Mouse (Mus musculus) testis, postnatal 14 days (tissue): Measurements from ENCODE around the gene Alx3.
A peak's percentile ranks its signal among the peaks of the same experiment; 100 is the strongest.
"Not testable (repeated sequence)": the region's sequence is repeated elsewhere in the genome, so short reads cannot be mapped to it uniquely, and the experiment has no call there.

Experiments
- DNase-seq: peaks from one replicate; pipeline ENCODE4 v3.0.0; 2021; ENCODE audit warnings: low spot score

Gene Alx3

DNA sequence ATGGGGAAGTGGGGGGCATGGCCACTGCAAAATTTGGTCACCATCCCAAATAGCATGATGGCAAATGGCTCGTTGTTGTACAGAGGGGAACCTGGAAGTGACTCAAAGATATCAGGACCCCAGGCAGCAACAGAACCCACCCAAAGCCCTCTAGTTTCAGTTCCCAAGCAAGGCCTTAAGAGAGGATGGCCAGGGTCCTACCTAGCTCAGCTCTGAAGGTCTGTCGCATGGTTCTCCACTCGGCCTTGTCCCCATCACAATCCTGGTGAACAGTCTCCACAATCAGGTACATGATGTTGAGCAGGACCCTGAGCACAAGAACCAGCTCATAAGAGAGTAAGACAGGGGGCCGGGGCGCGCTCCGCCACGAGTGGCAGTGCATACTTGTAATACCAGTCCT is 29.6 kb downstream of the Alx3 start:
- DNase-seq: no peak

GRCm38 (mm10) chr3:107625536-107625935 is 30.7 kb downstream of the Alx3 start:
- DNase-seq: no peak

DNA sequence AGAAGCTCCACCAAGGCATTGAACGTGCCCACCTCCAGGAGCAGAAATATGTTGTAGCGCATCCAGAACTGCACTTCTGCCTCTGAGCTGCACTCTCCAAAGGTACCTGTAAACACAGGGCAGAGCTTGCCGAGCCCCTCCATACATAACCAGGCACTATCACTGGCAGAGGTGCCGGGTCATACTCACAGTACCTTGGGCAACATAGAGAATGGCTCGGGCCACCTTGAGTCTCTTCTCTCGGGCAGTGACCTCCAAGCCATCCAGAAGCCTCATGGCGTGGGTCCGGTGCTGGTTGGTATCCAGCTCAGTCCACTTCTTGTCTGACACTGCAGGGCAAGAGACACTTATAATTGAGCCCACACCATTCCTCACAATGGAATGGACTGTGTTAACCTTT is 31.9 kb downstream of the Alx3 start:
- no peak for DNase-seq

DNA sequence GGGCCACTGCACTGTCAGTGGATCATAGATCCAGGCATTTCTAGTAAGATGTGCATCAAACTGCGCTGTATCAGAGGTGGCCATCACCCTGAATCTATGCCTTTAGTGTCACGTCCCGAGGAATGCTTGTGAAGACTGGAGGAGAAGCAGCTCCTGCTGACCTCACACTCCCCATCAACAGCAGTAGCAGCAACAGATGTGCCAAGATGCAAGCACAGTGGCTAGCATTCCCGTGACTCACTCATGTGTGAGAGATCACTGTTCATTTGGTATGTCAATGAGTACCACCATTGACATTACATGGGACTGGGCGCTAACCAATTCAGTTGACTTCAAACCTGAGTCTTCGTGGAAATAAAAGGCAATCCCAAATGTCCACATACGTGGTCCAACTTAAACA is 32.8 kb downstream of the Alx3 start:
- DNase-seq: no peak

DNA sequence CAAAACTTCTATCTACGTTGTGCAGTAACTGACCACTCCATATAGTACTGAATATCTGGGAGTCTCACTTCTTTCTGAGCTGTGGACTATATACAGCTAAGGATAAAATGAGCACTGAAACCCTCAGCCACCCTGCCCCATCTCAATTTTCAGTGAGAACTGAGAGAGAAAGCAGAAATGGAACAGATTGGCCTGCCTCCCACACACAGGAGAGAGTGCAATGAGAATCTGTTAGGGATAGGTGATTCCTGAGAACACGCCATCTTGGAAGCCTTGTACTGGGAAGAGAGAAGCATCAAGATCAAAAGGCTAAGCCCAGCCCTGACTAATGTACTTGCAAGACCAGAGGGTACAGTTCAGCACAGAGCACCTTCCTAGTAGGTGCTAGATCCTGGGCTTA is 33.7 kb downstream of the Alx3 start:
- no peak for DNase-seq

DNA sequence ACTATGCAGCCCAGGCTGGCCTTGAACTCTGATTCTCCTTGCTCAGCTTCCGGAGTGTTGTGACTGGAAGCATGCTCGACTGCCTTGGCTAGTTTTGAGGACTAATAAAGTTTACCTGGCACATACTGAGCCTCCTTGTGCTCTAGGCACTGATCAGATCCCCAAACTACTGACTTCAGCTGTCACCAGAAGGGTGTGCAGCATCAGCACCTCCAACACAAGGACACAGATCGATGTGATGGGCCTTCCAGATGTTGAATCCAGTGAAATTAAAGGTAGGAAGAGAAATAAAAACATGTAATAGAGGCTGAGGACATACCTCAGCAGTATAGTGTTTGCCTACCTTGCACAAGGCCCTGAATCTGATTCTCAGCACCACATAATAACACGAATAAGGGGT is 34.6 kb downstream of the Alx3 start:
- no peak for DNase-seq

DNA sequence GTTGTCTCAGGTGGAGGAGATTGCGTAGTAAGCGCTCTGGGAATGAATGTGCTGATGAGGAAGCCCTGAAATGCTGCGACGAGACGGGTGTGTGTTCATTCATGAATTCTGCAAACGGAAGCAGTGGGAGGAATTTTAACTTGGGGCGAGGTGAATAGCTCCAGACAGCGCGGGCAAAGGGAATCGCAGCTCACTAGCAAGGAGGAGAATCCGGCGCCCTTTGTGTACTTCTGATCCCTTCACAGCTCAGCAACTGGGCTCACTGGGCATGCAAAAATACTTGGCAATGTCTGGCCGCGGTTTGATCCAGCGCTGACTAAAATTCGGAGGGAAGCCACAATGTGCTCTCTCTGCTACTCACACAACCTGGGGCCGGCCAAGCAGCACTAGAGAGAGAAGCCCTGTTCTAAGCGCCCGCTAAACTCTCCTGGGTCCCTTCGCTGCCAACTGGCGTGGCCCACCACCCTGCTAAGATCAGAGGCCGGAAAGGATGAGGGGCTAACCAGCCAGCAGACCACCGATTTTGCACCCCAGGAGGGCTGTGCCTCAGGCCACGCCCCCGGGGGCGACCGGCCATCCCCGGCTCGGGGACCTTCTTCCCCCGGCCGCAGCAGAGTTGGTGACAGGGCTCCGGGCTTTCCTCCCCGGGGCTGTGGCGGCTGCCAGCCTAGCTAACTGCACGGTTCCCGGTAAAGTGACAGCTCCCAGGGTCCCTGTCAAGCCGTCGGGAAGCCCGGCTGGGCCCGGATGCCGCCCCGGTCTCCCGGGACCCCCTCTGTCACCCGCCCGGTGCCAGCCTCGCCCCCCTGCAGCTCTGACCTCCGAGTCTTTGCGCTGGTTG is 36.1 kb downstream of the Alx3 start, which contains the start of gene Gm10961:
Gene Gm10961 (plus strand): TSS at position 641 of the 841 bp plus-strand sequence.
- no peak for DNase-seq

DNA sequence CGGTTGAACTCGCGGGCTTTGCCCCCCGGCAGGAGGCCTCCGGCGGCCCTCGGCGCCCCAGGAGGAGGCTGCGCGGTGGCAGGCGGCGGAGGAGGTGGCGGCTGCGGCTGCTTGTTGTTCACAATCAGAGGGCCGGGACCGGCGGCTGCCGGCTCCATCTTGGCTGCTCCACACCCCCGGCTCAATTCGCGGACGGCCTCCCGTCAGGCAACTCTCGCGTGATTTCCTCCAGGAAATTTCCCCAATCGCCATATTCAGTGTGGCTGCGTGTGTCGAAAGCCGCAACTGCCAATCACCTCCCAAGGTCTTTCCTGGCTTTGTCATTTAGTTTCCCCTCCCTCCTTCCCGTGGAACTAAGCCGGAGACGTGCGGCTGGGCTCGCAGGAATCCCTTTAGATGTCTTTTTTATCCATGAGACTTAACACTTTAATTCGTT is 36.7 kb downstream of the Alx3 start, which contains the start of gene Strip1:
Gene Strip1 (minus strand): TSS at position 172 of the 436 bp plus-strand sequence.
- peak; percentile 93 for DNase-seq

GRCm38 (mm10) chr3:107632786-107633185 is 38.0 kb downstream of the Alx3 start:
- DNase-seq: no peak

GRCm38 (mm10) chr3:107633906-107634305 is 39.1 kb downstream of the Alx3 start:
- no peak for DNase-seq

DNA sequence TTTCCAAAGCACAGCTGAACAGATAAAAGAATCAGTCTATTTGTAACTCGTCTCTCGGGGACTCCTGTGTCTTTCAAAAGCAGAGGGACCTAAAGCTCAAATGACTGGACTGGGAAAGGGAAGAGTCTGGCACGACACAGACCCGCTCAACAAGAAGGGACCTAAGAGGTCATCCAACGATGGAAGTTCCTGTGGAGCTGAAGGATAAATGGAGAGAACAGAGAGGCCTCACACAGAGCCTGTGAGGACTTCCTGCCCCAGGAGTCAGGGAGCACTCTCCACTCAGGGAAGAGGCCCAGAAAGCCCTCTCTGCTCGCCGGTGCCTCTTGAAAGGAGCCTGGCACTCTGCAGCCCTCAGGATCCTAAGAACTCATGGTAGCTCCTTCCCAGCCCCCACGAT is 41.0 kb downstream of the Alx3 start:
- DNase-seq: no peak

GRCm38 (mm10) chr3:107636236-107636635 is 41.4 kb downstream of the Alx3 start:
- no peak for DNase-seq

- no peak for DNase-seq
Observed at GRCm38 (mm10) chr3:107637606-107638172, 42.9 kb downstream of the Alx3 start.

DNA sequence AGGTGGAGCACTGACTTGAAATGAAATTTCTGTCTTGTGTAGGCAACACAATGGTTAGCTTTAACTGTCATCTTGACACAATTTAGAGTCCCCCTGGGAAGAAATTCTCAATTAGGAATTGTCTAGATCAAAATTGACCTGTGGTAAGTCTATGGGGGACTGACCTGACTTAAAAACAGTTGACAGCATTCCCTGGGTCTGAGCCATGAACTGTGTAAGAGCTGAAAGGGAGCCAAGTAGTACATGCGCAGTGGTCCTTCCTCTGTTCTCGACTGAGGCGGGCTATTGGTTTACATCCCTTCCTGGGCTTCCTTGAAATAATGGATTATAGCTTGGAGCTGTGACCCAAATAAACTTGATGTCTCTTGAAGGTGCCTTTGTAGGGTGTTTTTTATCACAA is 52.1 kb downstream of the Alx3 start:
- no peak for DNase-seq

- DNase-seq: not testable (repeated sequence)
Observed at GRCm38 (mm10) chr3:107650276-107650675, 55.4 kb downstream of the Alx3 start.

- no peak for DNase-seq
Observed at GRCm38 (mm10) chr3:107652968-107653367, 58.1 kb downstream of the Alx3 start.

DNA sequence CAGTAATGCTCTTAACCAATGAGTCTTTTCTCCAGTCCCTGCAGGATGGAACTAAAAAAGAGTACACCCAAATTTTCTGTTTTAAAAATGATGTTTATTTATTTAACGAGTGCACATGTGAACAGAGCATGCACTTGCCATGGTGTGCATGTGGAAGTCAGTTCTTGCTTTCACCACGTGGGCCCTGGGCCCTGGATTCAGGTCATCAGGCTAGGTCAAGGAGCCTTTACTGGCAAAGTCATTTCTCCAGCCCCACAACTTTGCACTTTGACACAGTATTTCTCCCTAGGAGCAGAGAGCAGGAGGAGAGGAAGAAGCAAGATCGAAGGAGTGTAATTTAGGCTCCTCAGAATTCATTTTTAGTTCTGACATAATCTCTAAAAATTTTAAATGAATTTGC is 60.0 kb downstream of the Alx3 start:
- DNase-seq: no peak
